Mouse (Mus musculus): ENCODE measurements around the gene Zfhx2. TPM values are rescaled to one million over a fixed set of nuclear protein-coding genes. Genes with fewer than 3 reads are reported as not detected.
"Not testable (repeated sequence)": the region's sequence is repeated elsewhere in the genome, so short reads cannot be mapped to it uniquely, and the experiment has no call there.

Gene Zfhx2
- total RNA-seq, 1 experiment from 2014 or later = 3.1 TPM

- ATAC-seq (replicated peaks in 1 of 2; ENCODE audit: insufficient read depth in 1 of 2, low FRiP score in 2 of 2, low TSS enrichment in 1 of 2, low read depth in 1 of 2, poor library complexity in 2 of 2, severe bottlenecking in 2 of 2) = no peak
These were observed 28.3 kb downstream of the Zfhx2 start for GRCm38 (mm10) chr14:55063581-55064381.

GRCm38 (mm10) chr14:55063117-55063516, 29.0 kb downstream of the Zfhx2 start:
- ATAC-seq (replicated peaks in 1 of 2; ENCODE audit: insufficient read depth in 1 of 2, low FRiP score in 2 of 2, low TSS enrichment in 1 of 2, low read depth in 1 of 2, poor library complexity in 2 of 2, severe bottlenecking in 2 of 2) = 0 out of 4 replicates have a peak, but pooled peaks of 1 of the 2 experiments have one; percentile 2

- ATAC-seq (replicated peaks in 1 of 2; ENCODE audit: insufficient read depth in 1 of 2, low FRiP score in 2 of 2, low TSS enrichment in 1 of 2, low read depth in 1 of 2, poor library complexity in 2 of 2, severe bottlenecking in 2 of 2) = peak; percentile 74 to 90
These were observed 29.5 kb downstream of the Zfhx2 start for GRCm38 (mm10) chr14:55062626-55063025.

GRCm38 (mm10) chr14:55061845-55062244, 30.3 kb downstream of the Zfhx2 start:
- no peak for ATAC-seq (replicated peaks in 1 of 2; ENCODE audit: insufficient read depth in 1 of 2, low FRiP score in 2 of 2, low TSS enrichment in 1 of 2, low read depth in 1 of 2, poor library complexity in 2 of 2, severe bottlenecking in 2 of 2)

GRCm38 (mm10) chr14:55059931-55060330, 32.2 kb downstream of the Zfhx2 start:
- no peak for ATAC-seq (replicated peaks in 1 of 2; ENCODE audit: insufficient read depth in 1 of 2, low FRiP score in 2 of 2, low TSS enrichment in 1 of 2, low read depth in 1 of 2, poor library complexity in 2 of 2, severe bottlenecking in 2 of 2)

- ATAC-seq (replicated peaks in 1 of 2; ENCODE audit: insufficient read depth in 1 of 2, low FRiP score in 2 of 2, low TSS enrichment in 1 of 2, low read depth in 1 of 2, poor library complexity in 2 of 2, severe bottlenecking in 2 of 2) = no peak
These were observed 33.1 kb downstream of the Zfhx2 start for GRCm38 (mm10) chr14:55059009-55059408.

- ATAC-seq (replicated peaks in 1 of 2; ENCODE audit: insufficient read depth in 1 of 2, low FRiP score in 2 of 2, low TSS enrichment in 1 of 2, low read depth in 1 of 2, poor library complexity in 2 of 2, severe bottlenecking in 2 of 2) = peak; percentile 92 to 93
These were observed 36.8 kb downstream of the Zfhx2 start for GRCm38 (mm10) chr14:55055167-55055834.

- peak; percentile 55 for ATAC-seq (replicated peaks in 1 of 2; ENCODE audit: insufficient read depth in 1 of 2, low FRiP score in 2 of 2, low TSS enrichment in 1 of 2, low read depth in 1 of 2, poor library complexity in 2 of 2, severe bottlenecking in 2 of 2)
These were observed 37.9 kb downstream of the Zfhx2 start for GRCm38 (mm10) chr14:55054191-55054749.

- 0 out of 4 replicates have a peak, but pooled peaks of 1 of the 2 experiments have one; percentile 4 for ATAC-seq (replicated peaks in 1 of 2; ENCODE audit: insufficient read depth in 1 of 2, low FRiP score in 2 of 2, low TSS enrichment in 1 of 2, low read depth in 1 of 2, poor library complexity in 2 of 2, severe bottlenecking in 2 of 2)
These were observed 38.4 kb downstream of the Zfhx2 start for GRCm38 (mm10) chr14:55053708-55054190.

GRCm38 (mm10) chr14:55053050-55053449, 39.1 kb downstream of the Zfhx2 start:
- no peak for ATAC-seq (replicated peaks in 1 of 2; ENCODE audit: insufficient read depth in 1 of 2, low FRiP score in 2 of 2, low TSS enrichment in 1 of 2, low read depth in 1 of 2, poor library complexity in 2 of 2, severe bottlenecking in 2 of 2)

GRCm38 (mm10) chr14:55052496-55052895, 39.6 kb downstream of the Zfhx2 start:
- ATAC-seq (replicated peaks in 1 of 2; ENCODE audit: insufficient read depth in 1 of 2, low FRiP score in 2 of 2, low TSS enrichment in 1 of 2, low read depth in 1 of 2, poor library complexity in 2 of 2, severe bottlenecking in 2 of 2) = no peak

- ATAC-seq (replicated peaks in 1 of 2; ENCODE audit: insufficient read depth in 1 of 2, low FRiP score in 2 of 2, low TSS enrichment in 1 of 2, low read depth in 1 of 2, poor library complexity in 2 of 2, severe bottlenecking in 2 of 2) = no peak
These were observed 44.1 kb downstream of the Zfhx2 start for GRCm38 (mm10) chr14:55047971-55048531.

- not testable (repeated sequence) for ATAC-seq (replicated peaks in 1 of 2; ENCODE audit: insufficient read depth in 1 of 2, low FRiP score in 2 of 2, low TSS enrichment in 1 of 2, low read depth in 1 of 2, poor library complexity in 2 of 2, severe bottlenecking in 2 of 2)
These were observed 48.4 kb downstream of the Zfhx2 start for GRCm38 (mm10) chr14:55043694-55044093.

- ATAC-seq (replicated peaks in 1 of 2; ENCODE audit: insufficient read depth in 1 of 2, low FRiP score in 2 of 2, low TSS enrichment in 1 of 2, low read depth in 1 of 2, poor library complexity in 2 of 2, severe bottlenecking in 2 of 2) = no peak
These were observed 59.4 kb downstream of the Zfhx2 start for GRCm38 (mm10) chr14:55032695-55033225.

GRCm38 (mm10) chr14:55029034-55029698, 63.0 kb downstream of the Zfhx2 start:
- ATAC-seq (replicated peaks in 1 of 2; ENCODE audit: insufficient read depth in 1 of 2, low FRiP score in 2 of 2, low TSS enrichment in 1 of 2, low read depth in 1 of 2, poor library complexity in 2 of 2, severe bottlenecking in 2 of 2) = peak in 1 of 2 experiments; percentile 48; a peak in 1 of 4 replicates

GRCm38 (mm10) chr14:55028333-55028835, 63.7 kb downstream of the Zfhx2 start:
- no peak for ATAC-seq (replicated peaks in 1 of 2; ENCODE audit: insufficient read depth in 1 of 2, low FRiP score in 2 of 2, low TSS enrichment in 1 of 2, low read depth in 1 of 2, poor library complexity in 2 of 2, severe bottlenecking in 2 of 2)

- ATAC-seq (replicated peaks in 1 of 2; ENCODE audit: insufficient read depth in 1 of 2, low FRiP score in 2 of 2, low TSS enrichment in 1 of 2, low read depth in 1 of 2, poor library complexity in 2 of 2, severe bottlenecking in 2 of 2) = no peak
These were observed 64.5 kb downstream of the Zfhx2 start for GRCm38 (mm10) chr14:55027653-55028052.

All from hematopoietic stem cell, adult 5-6 weeks (primary cell).